Mouse (Mus musculus): ENCODE measurements around the gene 6330409D20Rik.

The 6330409D20Rik gene

DNA sequence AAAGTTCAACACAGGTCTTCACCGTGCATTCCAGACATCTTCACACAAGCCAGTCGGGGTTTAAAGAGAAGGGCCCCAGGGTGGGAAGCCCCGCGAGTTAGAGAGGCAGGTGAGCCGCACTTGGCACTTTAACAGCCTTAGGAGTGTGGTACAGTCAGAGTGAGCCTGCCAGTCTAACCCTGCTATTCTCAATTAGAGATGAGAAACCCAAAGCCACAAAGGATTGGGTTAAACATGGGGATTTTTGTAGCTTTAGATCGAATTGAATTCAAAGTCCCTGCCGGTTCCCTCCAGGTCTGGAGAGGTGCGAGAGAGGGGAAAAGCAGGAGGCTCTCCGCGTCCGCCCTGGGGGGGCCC is at the start of gene 6330409D20Rik:
Gene 6330409D20Rik, minus strand, starts transcription at position 101 of the 357 bp plus-strand sequence.
- DNase-seq, result no peak

- DNase-seq, result no peak
These were observed 47.8 kb upstream of the 6330409D20Rik start for GRCm38 (mm10) chr2:32788581-32788980.

GRCm38 (mm10) chr2:32787176-32787575 is 46.4 kb upstream of the 6330409D20Rik start:
- DNase-seq, result no peak

DNA sequence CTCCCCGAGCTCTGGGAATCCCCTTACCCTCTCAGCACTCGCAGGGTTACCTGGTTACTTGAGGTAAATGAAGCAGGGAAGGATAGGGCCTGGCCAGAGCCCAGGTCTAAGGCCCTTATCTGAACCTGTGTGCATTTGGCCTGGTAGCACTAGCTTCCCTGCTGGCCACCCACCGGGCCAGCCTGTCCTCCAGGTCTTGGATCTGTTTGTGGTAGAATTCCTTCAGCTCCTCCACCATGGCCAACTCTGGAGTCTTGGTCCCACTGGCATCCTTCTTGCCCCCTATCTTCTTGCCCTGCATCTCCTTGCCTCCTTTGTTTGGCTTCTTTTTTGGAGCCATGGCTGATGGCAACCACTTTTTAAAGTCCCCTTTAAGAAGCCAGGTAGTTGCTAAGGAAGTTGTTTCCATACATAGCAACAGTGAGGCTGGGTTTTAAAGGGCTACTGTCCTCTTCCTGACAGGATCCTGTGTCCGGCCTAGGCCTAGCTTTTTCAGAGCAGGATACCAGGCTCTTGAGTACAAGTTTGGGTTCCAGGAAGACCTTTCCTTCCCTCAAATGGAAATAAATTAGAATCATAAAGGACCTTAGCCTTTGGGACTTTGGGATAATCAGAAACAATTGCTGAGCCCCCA is 43.3 kb upstream of the 6330409D20Rik start, which contains the start of gene Cfap157:
Gene Cfap157, minus strand, starts transcription at position 381 of the 634 bp plus-strand sequence.
- DNase-seq, result no peak

- no peak for DNase-seq
These were observed 40.9 kb upstream of the 6330409D20Rik start for GRCm38 (mm10) chr2:32781710-32782109.

DNA sequence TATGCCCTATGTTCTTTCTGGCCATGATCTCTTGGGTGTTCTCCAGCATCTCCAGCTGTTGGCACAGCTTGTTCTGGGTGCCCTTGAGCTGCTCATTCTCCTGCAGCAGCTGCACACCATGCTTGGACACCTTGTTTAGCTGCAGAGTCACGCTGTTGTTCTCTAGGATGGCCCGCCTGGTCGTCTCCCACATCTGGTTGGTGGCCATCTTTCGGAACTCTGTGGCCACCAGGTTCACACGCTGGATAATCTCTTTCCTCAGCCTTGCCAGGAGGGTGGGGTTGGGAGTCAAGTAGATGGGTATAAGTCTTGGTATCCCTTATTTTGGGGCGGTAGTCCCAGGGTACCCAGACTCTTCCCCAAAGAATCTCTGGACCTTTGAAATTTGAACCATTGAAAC is 38.9 kb upstream of the 6330409D20Rik start:
- DNase-seq, result no peak

- peak in 1 of 2 experiments; percentile 58 for DNase-seq
These were observed 38.3 kb upstream of the 6330409D20Rik start for GRCm38 (mm10) chr2:32779131-32779530.

DNA sequence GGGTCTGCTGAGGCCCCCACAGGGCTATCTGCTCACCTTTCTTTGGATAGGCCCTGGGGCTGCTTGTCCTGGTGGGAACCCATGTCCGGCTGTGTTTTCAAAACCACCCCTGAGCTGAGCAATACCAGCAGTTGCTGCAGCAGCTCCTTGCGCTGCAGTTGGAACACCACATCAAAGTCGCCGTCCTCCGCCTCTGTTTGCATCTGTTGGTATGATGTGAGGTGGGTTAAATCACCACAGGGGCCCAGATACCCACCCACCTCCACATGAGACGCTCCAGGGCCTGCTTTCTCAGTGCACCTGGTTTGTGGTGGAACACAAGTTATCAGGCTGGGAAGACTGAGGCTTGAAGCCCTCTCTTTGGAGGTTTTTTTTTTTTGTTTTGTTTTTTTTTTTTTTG is 37.3 kb upstream of the 6330409D20Rik start:
- no peak for DNase-seq

GRCm38 (mm10) chr2:32776192-32776591 is 35.4 kb upstream of the 6330409D20Rik start:
- no peak for DNase-seq

- peak; percentile 92 to 98 for DNase-seq
These were observed 34.7 kb upstream of the 6330409D20Rik start, which contains the start of the genes Ttc16 and Ptrh1 for GRCm38 (mm10) chr2:32775359-32776074. Gene Ttc16, minus strand, starts transcription at chr2:32775633. Gene Ptrh1, plus strand, starts transcription at chr2:32775786.

- DNase-seq, result no peak
These were observed 31.9 kb upstream of the 6330409D20Rik start for GRCm38 (mm10) chr2:32772626-32773279.

DNA sequence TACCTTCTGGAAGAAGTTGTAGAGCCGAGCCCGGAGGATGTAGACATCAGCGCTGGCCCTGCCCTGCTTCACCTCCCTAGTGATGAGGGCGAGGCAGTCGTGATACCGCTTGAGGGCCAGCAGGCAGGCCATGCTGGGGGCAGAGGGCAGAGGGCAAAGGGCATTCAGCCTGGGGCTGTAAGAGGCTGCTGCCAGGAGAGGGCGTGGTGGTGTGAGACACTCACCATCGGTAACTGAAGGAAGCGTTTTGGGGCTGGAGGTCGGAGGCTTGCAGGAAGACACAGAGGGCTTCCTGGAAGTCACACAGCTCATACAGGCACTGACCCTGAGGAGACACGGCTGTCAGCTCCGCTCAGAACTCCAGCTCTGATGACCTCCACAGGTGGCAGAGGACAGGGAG is 31.1 kb upstream of the 6330409D20Rik start:
- DNase-seq, result no peak

DNA sequence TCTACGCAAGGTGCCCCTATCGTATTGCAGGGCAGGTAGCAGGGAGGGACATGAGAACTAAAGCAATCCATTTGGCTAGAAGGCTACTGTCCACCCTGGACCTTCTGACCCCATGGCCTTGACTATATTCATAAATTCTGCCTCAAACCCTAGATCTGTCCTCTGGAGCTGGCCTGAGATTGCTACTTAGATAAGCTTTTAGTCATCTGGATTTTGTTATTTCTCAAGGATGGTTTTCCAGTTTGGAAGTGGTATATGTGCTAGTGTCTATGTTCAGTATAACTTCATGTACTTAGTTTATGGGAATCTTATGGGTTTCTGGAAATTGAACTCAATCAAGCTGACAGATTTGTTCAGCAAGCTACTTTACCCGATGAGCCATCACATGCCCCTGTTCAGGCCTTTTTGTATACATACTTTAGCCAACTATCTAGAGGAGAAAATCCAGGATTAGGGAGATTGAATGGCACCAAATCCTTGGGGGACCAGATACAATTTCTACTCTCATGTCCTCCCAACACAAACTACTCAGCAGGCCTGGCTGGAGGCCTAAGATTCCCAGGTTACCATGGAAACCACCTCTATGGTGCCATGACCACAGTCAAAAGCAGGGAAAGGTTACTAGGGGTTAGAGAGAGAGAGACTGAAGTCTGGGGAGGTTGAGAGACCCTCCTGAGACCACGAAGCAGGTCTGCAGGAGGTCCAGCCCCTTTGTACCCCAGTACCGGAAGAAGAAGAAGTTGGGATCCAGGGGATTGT is 28.7 kb upstream of the 6330409D20Rik start:
- no peak for DNase-seq

DNA sequence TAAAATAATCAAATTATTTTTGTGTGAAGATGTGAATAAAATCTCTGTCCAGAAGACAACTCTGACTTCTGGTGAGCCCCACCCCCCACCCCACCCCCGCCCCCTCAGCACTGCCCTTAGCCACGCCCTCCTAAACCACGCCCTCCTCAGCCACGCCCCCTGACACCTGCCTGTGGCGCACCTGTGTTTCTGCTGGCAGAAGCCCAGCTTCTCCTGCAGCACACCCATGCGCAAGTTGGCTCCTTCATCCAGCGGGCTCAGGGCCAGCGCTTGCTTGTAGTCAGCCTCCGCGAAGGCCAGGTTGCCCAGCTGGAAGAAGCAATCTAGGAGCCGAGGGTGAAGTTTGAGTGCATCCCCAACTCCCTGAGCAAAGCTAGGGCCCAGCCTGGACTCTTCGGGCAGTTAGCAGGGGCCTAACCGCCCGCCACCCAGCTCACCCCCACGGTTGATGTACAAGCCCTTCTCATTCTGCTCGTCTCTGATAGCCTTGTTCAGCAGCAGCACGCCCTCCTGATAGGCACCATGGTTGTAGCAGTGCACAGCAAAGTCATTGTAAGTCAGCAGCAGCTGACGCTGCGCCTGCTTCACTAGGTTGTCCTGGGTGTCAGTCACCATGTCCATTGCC is 28.0 kb upstream of the 6330409D20Rik start:
- no peak for DNase-seq

GRCm38 (mm10) chr2:32767241-32767640 is 26.4 kb upstream of the 6330409D20Rik start:
- DNase-seq, result no peak

GRCm38 (mm10) chr2:32763353-32763752 is 22.5 kb upstream of the 6330409D20Rik start:
- DNase-seq, result no peak

- DNase-seq, result no peak
These were observed 21.0 kb upstream of the 6330409D20Rik start for GRCm38 (mm10) chr2:32761859-32762258.

- DNase-seq, result no peak
These were observed 20.5 kb upstream of the 6330409D20Rik start for GRCm38 (mm10) chr2:32761361-32761760.

DNA sequence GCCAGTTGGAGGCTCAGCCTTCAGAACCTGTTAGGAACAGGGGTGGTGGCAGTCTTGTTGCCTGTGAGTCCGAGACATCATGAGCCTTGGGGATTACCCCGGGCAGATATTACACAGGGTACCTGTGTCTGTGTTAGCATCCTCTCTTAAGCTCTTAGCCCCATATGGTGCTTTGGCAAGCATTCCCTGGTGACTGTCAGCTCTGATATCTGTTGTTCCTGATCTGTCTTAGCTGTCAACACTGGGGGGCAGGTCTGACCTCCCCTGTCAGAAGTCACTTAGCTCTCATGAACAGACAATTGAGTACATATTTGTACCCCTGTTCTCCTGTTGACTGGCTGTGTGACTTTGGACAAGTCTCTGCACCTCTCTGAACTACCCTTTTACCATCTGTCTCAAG is 18.2 kb upstream of the 6330409D20Rik start:
- no peak for DNase-seq

- DNase-seq, result no peak
These were observed 17.7 kb upstream of the 6330409D20Rik start for GRCm38 (mm10) chr2:32758503-32758902.

- peak; percentile 94 to 95 for DNase-seq
These were observed 16.4 kb upstream of the 6330409D20Rik start, which contains the start of gene Tor2a for GRCm38 (mm10) chr2:32757056-32757845. Gene Tor2a, plus strand, starts transcription at chr2:32757234.

DNA sequence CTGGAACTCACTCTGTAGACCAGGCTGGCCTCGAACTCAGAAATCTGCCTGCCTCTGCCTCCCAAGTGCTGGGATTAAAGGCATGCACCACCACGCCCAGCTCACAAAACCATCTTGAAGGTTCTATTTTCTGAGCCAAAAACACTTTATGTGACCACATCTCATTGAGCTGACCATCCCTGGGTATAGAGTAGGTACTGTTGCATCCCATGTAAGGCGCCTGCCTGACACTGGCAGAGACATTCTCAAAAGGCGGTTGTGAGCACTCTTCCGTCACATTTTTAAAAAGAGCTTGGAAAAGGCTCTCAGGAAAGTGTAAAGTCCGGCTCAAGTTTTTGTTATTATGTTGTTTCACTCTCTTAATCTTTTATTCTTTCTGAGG is 15.8 kb upstream of the 6330409D20Rik start:
- DNase-seq, result no peak

Data from spleen, adult 18-20 months (tissue).